Mouse (Mus musculus): ENCODE measurements at regions not wholly inside any gene's neighbourhood (a gene's known extent, or its start where the extent isn't known, plus 50 kb on each side); places are given as distances from the start of the nearest gene placed in this dataset.

DNA sequence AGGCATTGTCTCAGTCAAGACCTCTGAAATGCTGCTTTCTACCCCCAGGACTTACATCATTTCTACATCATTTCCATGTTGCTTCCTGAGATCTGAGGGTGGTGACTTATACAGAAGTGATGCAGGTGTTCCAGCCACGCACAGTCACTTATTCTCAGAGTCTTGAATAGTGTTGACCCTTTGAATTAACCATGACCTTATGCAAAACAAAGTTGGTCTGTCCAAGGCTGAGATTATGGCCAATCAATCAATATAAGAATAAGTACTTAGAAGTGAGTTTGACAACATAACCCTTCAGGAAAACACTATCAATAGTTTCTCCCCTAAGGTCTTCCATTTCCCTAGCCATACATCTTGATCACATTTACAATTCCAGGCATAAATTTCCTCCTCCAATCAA is 115.3 kb upstream of the Ndst4 start:
- no peak for DNase-seq (ENCODE audit: low read depth, low spot score)
- H3K9me3 ChIP-seq (replicated peaks; ENCODE audit: insufficient read depth, low read length): no peaks in the 10 kb centered on the region
- H3K27ac ChIP-seq (ENCODE audit: control insufficient read depth, low read depth, low read length): no peak overlapping the region
- no peak for TF ChIP-seq E2F4 (IDR thresholded peaks at IDR 0.05; ENCODE audit: borderline replicate concordance, low read depth, low read length)
- TF ChIP-seq GABPA (IDR thresholded peaks at IDR 0.05; ENCODE audit: low read depth, low read length): no peak
- no peak for TF ChIP-seq NELFE (IDR thresholded peaks at IDR 0.05; ENCODE audit: low read depth, low read length)
- TF ChIP-seq TAL1 (IDR thresholded peaks at IDR 0.05; ENCODE audit: low read length): no peak
- no peak for TF ChIP-seq BHLHE40 (IDR thresholded peaks at IDR 0.05; ENCODE audit: borderline replicate concordance, low read depth, low read length)
- no peak for TF ChIP-seq HCFC1 (IDR thresholded peaks at IDR 0.05; ENCODE audit: low read depth, low read length)
- no peak for TF ChIP-seq POLR2AphosphoS5 (IDR thresholded peaks at IDR 0.05; ENCODE audit: borderline replicate concordance, low read depth, low read length)
- TF ChIP-seq MAZ (IDR thresholded peaks at IDR 0.05; ENCODE audit: low read depth, low read length): no peak
- TF ChIP-seq MYC (IDR thresholded peaks at IDR 0.05; ENCODE audit: low read depth, low read length): no peak
- H3K4me1 ChIP-seq (ENCODE audit: control insufficient read depth in 1 of 2, insufficient read depth in 2 of 2, low read length in 2 of 2): 0 out of 4 replicates have a peak, but pooled peaks cover 0 to 3% of the 10 kb centered on the region in 2 experiments
- no peak overlapping the region for H3K4me3 ChIP-seq (ENCODE audit: control insufficient read depth in 1 of 2, insufficient read depth in 1 of 2, low read depth in 2 of 2, low read length in 2 of 2)
- no peaks in the 10 kb centered on the region for H3K79me2 ChIP-seq (ENCODE audit: control insufficient read depth, insufficient read depth, low read length, poor library complexity)
- H3K9ac ChIP-seq (ENCODE audit: control insufficient read depth, low read depth, low read length, poor library complexity, severe bottlenecking): no peak overlapping the region
- H3K36me3 ChIP-seq (ENCODE audit: control insufficient read depth in 1 of 2, insufficient read depth in 2 of 2, low read length in 2 of 2): peaks cover 0 to 4% of the 10 kb centered on the region in 2 experiments; a peak in 2 of 4 replicates
- H3K27me3 ChIP-seq (ENCODE audit: control insufficient read depth in 1 of 2, insufficient read depth in 2 of 2, low read length in 2 of 2): no peaks in the 10 kb centered on the region

DNA sequence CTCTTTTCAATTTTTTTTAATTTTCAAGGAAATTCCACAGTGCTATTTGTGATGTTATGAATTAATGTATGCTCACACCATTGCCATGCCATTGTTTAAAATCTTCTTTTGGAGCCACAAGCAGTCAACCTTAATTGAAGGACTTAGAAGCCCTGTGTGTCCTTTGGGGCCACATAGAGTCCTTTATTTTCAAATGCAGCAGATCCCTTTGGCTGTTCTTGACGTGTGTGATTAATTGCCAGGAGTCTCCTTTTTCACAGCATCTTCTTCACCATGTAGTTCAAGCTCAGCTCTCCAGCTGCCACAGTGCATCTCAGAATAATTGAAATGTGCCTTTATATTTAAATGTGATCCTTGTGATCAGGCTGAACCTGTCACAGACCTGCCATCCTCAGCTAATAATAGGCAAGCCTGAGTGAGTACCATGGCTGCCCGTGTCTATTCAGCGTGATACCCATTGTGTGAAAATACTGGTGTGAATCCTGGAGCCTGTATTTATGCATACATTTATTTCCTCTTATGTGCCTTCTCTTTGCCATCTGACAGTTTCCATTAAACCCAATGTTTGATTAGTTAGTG is 114.4 kb upstream of the Ndst4 start:
- no peak for DNase-seq (ENCODE audit: low read depth, low spot score)
- H3K27ac ChIP-seq (ENCODE audit: control insufficient read depth, low read depth, low read length): no peak overlapping the region
- no peak for TF ChIP-seq MAFK (IDR thresholded peaks at IDR 0.05; ENCODE audit: borderline replicate concordance, low read depth, low read length)
- peaks cover 0 to 3% of the 10 kb centered on the region in 2 experiments; a peak in 2 of 4 replicates for H3K36me3 ChIP-seq (ENCODE audit: control insufficient read depth in 1 of 2, insufficient read depth in 2 of 2, low read length in 2 of 2)
- no peak overlapping the region for H3K9ac ChIP-seq (ENCODE audit: control insufficient read depth, low read depth, low read length, poor library complexity, severe bottlenecking)
- 0 out of 4 replicates have a peak, but pooled peaks cover 0 to 3% of the 10 kb centered on the region in 2 experiments for H3K4me1 ChIP-seq (ENCODE audit: control insufficient read depth in 1 of 2, insufficient read depth in 2 of 2, low read length in 2 of 2)
- H3K27me3 ChIP-seq (ENCODE audit: control insufficient read depth in 1 of 2, insufficient read depth in 2 of 2, low read length in 2 of 2): no peaks in the 10 kb centered on the region
- H3K4me3 ChIP-seq (ENCODE audit: control insufficient read depth in 1 of 2, insufficient read depth in 1 of 2, low read depth in 2 of 2, low read length in 2 of 2): no peak overlapping the region
- H3K9me3 ChIP-seq (replicated peaks; ENCODE audit: insufficient read depth, low read length): no peaks in the 10 kb centered on the region
- H3K79me2 ChIP-seq (ENCODE audit: control insufficient read depth, insufficient read depth, low read length, poor library complexity): no peaks in the 10 kb centered on the region

GRCm38 (mm10) chr3:125306675-125307074 is 97.2 kb upstream of the Ndst4 start:
- Histone ChIP-seq H3K4me3 (ENCODE audit: control insufficient read depth in 1 of 2, insufficient read depth in 1 of 2, low read depth in 2 of 2, low read length in 2 of 2) (no peak overlapping the region), H3K36me3 (ENCODE audit: control insufficient read depth in 1 of 2, insufficient read depth in 2 of 2, low read length in 2 of 2) (peaks cover 0 to 4% of the 10 kb centered on the region in 2 experiments; a peak in 2 of 4 replicates), H3K79me2 (ENCODE audit: control insufficient read depth, insufficient read depth, low read length, poor library complexity) (no peaks in the 10 kb centered on the region), H3K4me1 (ENCODE audit: control insufficient read depth in 1 of 2, insufficient read depth in 2 of 2, low read length in 2 of 2) (peaks cover 0 to 3% of the 10 kb centered on the region in 2 experiments; a peak in 2 of 4 replicates), H3K9ac (ENCODE audit: control insufficient read depth, low read depth, low read length, poor library complexity, severe bottlenecking) (no peak overlapping the region), H3K27ac (ENCODE audit: control insufficient read depth, low read depth, low read length) (no peak overlapping the region), H3K9me3 (replicated peaks; ENCODE audit: insufficient read depth, low read length) (no peaks in the 10 kb centered on the region), H3K27me3 (ENCODE audit: control insufficient read depth in 1 of 2, insufficient read depth in 2 of 2, low read length in 2 of 2) (no peaks in the 10 kb centered on the region)
- TF ChIP-seq E2F4 (IDR thresholded peaks at IDR 0.05; ENCODE audit: borderline replicate concordance, low read depth, low read length): no peak
- TF ChIP-seq MAX (IDR thresholded peaks at IDR 0.05; ENCODE audit: low read length): no peak
- no peak for TF ChIP-seq TAL1 (IDR thresholded peaks at IDR 0.05; ENCODE audit: low read length)
- TF ChIP-seq MEF2A (IDR thresholded peaks at IDR 0.05; ENCODE audit: extremely low read depth, insufficient replicate concordance, low read depth, low read length, poor library complexity, severe bottlenecking): no peak
- no peak for TF ChIP-seq ETS1 (IDR thresholded peaks at IDR 0.05; ENCODE audit: low read depth, low read length)
- TF ChIP-seq BHLHE40 (IDR thresholded peaks at IDR 0.05; ENCODE audit: borderline replicate concordance, low read depth, low read length): no peak
- no peak for TF ChIP-seq RCOR1 (IDR thresholded peaks at IDR 0.05; ENCODE audit: low read depth, low read length)
- TF ChIP-seq RAD21 (IDR thresholded peaks at IDR 0.05; ENCODE audit: low read depth, low read length): no peak
- TF ChIP-seq POLR2AphosphoS5 (IDR thresholded peaks at IDR 0.05; ENCODE audit: borderline replicate concordance, low read depth, low read length): no peak
- TF ChIP-seq JUND (IDR thresholded peaks at IDR 0.05; ENCODE audit: low read depth, low read length): no peak
- no peak for TF ChIP-seq USF2 (IDR thresholded peaks at IDR 0.05; ENCODE audit: borderline replicate concordance in 1 of 2, insufficient read depth in 1 of 2, low read depth in 1 of 2, low read length in 2 of 2)
- TF ChIP-seq CHD2 (IDR thresholded peaks at IDR 0.05; ENCODE audit: low read length): no peak
- no peak for TF ChIP-seq TBP (IDR thresholded peaks at IDR 0.05; ENCODE audit: low read depth, low read length)
- no peak for TF ChIP-seq ZC3H11A (IDR thresholded peaks at IDR 0.05; ENCODE audit: low read depth, low read length)
- no peak for TF ChIP-seq MAZ (IDR thresholded peaks at IDR 0.05; ENCODE audit: low read depth, low read length)
- no peak for DNase-seq (ENCODE audit: low read depth, low spot score)
